Mouse (Mus musculus) CH12.LX (cell line): ENCODE results near the gene Pigk. TPM values are rescaled to one million over a fixed set of nuclear protein-coding genes. Genes with fewer than 3 reads are reported as not detected.
A peak's percentile ranks its signal among the peaks of the same experiment; 100 is the strongest.

Experiments used
- DNase-seq: peaks from one replicate; pipeline ENCODE4 v3.0.0-alpha.2; 2013; ENCODE audit errors: extremely low read depth
- H3K27ac ChIP-seq: 2 replicates; pipeline ENCODE4 v1.5.1; 2012; ENCODE audit warnings: low read depth, mild to moderate bottlenecking, control low read depth, moderate library complexity; ENCODE audit not compliant: insufficient read depth
- H3K27me3 ChIP-seq: replicated peaks from 2 replicates; pipeline ENCODE3; 2012; ENCODE audit warnings: inconsistent platforms
- H3K36me3 ChIP-seq, 2 experiments: replicated peaks in 1 of 2; 2 replicates each; pipeline versions ENCODE3 to v1.6.1; 2012; ENCODE audit warnings: inconsistent platforms in 1 of 2, low read length in 1 of 2, mild to moderate bottlenecking in 1 of 2, mixed read lengths in 1 of 2, moderate library complexity in 1 of 2; ENCODE audit not compliant: control insufficient read depth in 1 of 2, insufficient read depth in 1 of 2
- H3K4me1 ChIP-seq, 2 experiments: 2 replicates each; pipeline ENCODE4 v1.6.1; 2012; ENCODE audit warnings: inconsistent platforms in 1 of 2, moderate library complexity in 1 of 2; ENCODE audit not compliant: insufficient read depth in 2 of 2, control insufficient read depth in 1 of 2
- H3K4me2 ChIP-seq: 2 replicates; pipeline ENCODE4 v1.6.1; 2012; ENCODE audit warnings: low read depth, mild to moderate bottlenecking, control low read depth; ENCODE audit not compliant: poor library complexity, insufficient read depth, severe bottlenecking
- H3K4me3 ChIP-seq, 3 experiments: fragments of 150-350 bp in 1 of 3; sonication (generic) in 1 of 3; replicated peaks in 1 of 3; 2 replicates each; pipeline versions ENCODE3 to v1.5.1; 2011 to 2012; ENCODE audit warnings: low read depth in 2 of 3, low read length in 2 of 3, mild to moderate bottlenecking in 2 of 3, moderate library complexity in 2 of 3, control low read depth in 1 of 3, improper control_type of control experiment in 1 of 3, inconsistent platforms in 1 of 3, mixed read lengths in 1 of 3; ENCODE audit not compliant: poor library complexity in 1 of 3
- H3K79me2 ChIP-seq: replicated peaks from 2 replicates; pipeline ENCODE4 v1.6.1; 2012; ENCODE audit warnings: mild to moderate bottlenecking, moderate library complexity; ENCODE audit not compliant: control insufficient read depth, poor library complexity, insufficient read depth, severe bottlenecking; ENCODE audit errors: extremely low read depth
- H3K9ac ChIP-seq: 2 replicates; pipeline ENCODE4 v1.6.1; 2012; ENCODE audit warnings: low read depth, mild to moderate bottlenecking, control low read depth, moderate library complexity; ENCODE audit not compliant: insufficient read depth
- H3K9me3 ChIP-seq: replicated peaks from 2 replicates; pipeline ENCODE3; 2012; ENCODE audit warnings: low read length, inconsistent platforms, mixed read lengths
- BHLHE40 ChIP-seq: IDR thresholded peaks from 2 replicates; pipeline ENCODE4 v1.6.1; 2011; ENCODE audit warnings: mild to moderate bottlenecking, low read depth, low read length, improper control_type of control experiment
- CHD1 ChIP-seq: IDR thresholded peaks from 2 replicates; pipeline ENCODE4 v1.6.1; 2012; ENCODE audit warnings: low read depth, low read length, improper control_type of control experiment, inconsistent platforms
- CHD2 ChIP-seq: IDR thresholded peaks from 2 replicates; pipeline ENCODE4 v1.6.1; 2011; ENCODE audit warnings: low read length, improper control_type of control experiment
- CTCF ChIP-seq, 2 experiments: IDR thresholded peaks in 1 of 2; conservative IDR thresholded peaks in 1 of 2; 2 replicates each; pipeline ENCODE4 v1.5.1; 2011 to 2012; ENCODE audit warnings: low read depth in 2 of 2, low read length in 2 of 2, improper control_type of control experiment in 1 of 2, inconsistent platforms in 1 of 2, mild to moderate bottlenecking in 1 of 2, moderate library complexity in 1 of 2
- E2F4 ChIP-seq: IDR thresholded peaks from 2 replicates; pipeline ENCODE4 v1.6.1; 2011; ENCODE audit warnings: low read depth, low read length, improper control_type of control experiment; ENCODE audit not compliant: insufficient replicate concordance
- ELF1 ChIP-seq: IDR thresholded peaks from 2 replicates; pipeline ENCODE4 v1.6.1; 2014; ENCODE audit warnings: low read depth, mild to moderate bottlenecking, inconsistent platforms, low read length, improper control_type of control experiment
- EP300 ChIP-seq: IDR thresholded peaks from 2 replicates; pipeline ENCODE4 v1.6.1; 2011; ENCODE audit warnings: low read length, improper control_type of control experiment
- ETS1 ChIP-seq: conservative IDR thresholded peaks from 2 replicates; pipeline ENCODE4 v1.6.1; 2012; ENCODE audit warnings: low read depth, mild to moderate bottlenecking, inconsistent platforms, low read length, improper control_type of control experiment, moderate library complexity
- GABPA ChIP-seq: IDR thresholded peaks from 2 replicates; pipeline ENCODE4 v1.6.1; 2012; ENCODE audit warnings: low read depth, low read length, improper control_type of control experiment, inconsistent platforms; ENCODE audit not compliant: insufficient replicate concordance
- HCFC1 ChIP-seq: IDR thresholded peaks from 2 replicates; pipeline ENCODE4 v1.6.1; 2012; ENCODE audit warnings: low read depth, mild to moderate bottlenecking, inconsistent platforms, low read length, improper control_type of control experiment
- IRF4 ChIP-seq: IDR thresholded peaks from 2 replicates; pipeline ENCODE4 v1.6.1; 2014; ENCODE audit warnings: low read depth, mild to moderate bottlenecking, inconsistent platforms, low read length, improper control_type of control experiment
- JUN ChIP-seq: IDR thresholded peaks from 2 replicates; pipeline ENCODE4 v1.6.1; 2011; ENCODE audit warnings: low read depth, mild to moderate bottlenecking, low read length, improper control_type of control experiment, moderate library complexity; ENCODE audit not compliant: insufficient read depth
- JUND ChIP-seq: conservative IDR thresholded peaks from 2 replicates; pipeline ENCODE4 v1.6.1; 2011; ENCODE audit warnings: low read depth, low read length, improper control_type of control experiment
- KAT2A ChIP-seq: IDR thresholded peaks from 2 replicates; pipeline ENCODE4 v1.6.1; 2012; ENCODE audit warnings: low read length, improper control_type of control experiment, inconsistent platforms; ENCODE audit not compliant: insufficient replicate concordance
- MAFK ChIP-seq: IDR thresholded peaks from 2 replicates; pipeline ENCODE4 v1.6.1; 2011; ENCODE audit warnings: low read length, improper control_type of control experiment; ENCODE audit not compliant: insufficient replicate concordance
- MAX ChIP-seq: IDR thresholded peaks from 2 replicates; pipeline ENCODE4 v1.6.1; 2011; ENCODE audit warnings: low read length, improper control_type of control experiment
- MAZ ChIP-seq: IDR thresholded peaks from 2 replicates; pipeline ENCODE4 v1.6.1; 2012; ENCODE audit warnings: low read depth, mild to moderate bottlenecking, inconsistent platforms, low read length, improper control_type of control experiment, moderate library complexity
- MEF2A ChIP-seq: IDR thresholded peaks from 2 replicates; pipeline ENCODE4 v1.6.1; 2014; ENCODE audit warnings: low read depth, mild to moderate bottlenecking, inconsistent platforms, low read length, improper control_type of control experiment, borderline replicate concordance
- MXI1 ChIP-seq: IDR thresholded peaks from 2 replicates; pipeline ENCODE4 v1.6.1; 2011; ENCODE audit warnings: mild to moderate bottlenecking, low read depth, low read length, improper control_type of control experiment
- MYC ChIP-seq: IDR thresholded peaks from 2 replicates; pipeline ENCODE4 v1.6.1; 2011; ENCODE audit warnings: low read depth, mild to moderate bottlenecking, improper control_type of control experiment, low read length
- NELFE ChIP-seq: IDR thresholded peaks from 2 replicates; pipeline ENCODE4 v1.6.1; 2011; ENCODE audit warnings: low read depth, low read length, improper control_type of control experiment
- NRF1 ChIP-seq: IDR thresholded peaks from 2 replicates; pipeline ENCODE4 v1.6.1; 2014; ENCODE audit warnings: low read depth, mild to moderate bottlenecking, inconsistent platforms, low read length, improper control_type of control experiment, moderate library complexity
- PAX5 ChIP-seq: IDR thresholded peaks from 2 replicates; pipeline ENCODE4 v1.6.1; 2012; ENCODE audit warnings: low read length, inconsistent platforms, mixed read lengths
- POLR2A ChIP-seq: IDR thresholded peaks from 2 replicates; pipeline ENCODE4 v1.6.1; 2011; ENCODE audit warnings: low read depth, mild to moderate bottlenecking, improper control_type of control experiment, low read length
- POLR2AphosphoS2 ChIP-seq: IDR thresholded peaks from 2 replicates; pipeline ENCODE4 v1.6.1; 2011; ENCODE audit warnings: low read depth, low read length, improper control_type of control experiment
- RAD21 ChIP-seq: IDR thresholded peaks from 2 replicates; pipeline ENCODE4 v1.6.1; 2011; ENCODE audit warnings: low read depth, mild to moderate bottlenecking, low read length, improper control_type of control experiment, moderate library complexity
- RCOR1 ChIP-seq: conservative IDR thresholded peaks from 2 replicates; pipeline ENCODE4 v1.6.1; 2012; ENCODE audit warnings: low read depth, mild to moderate bottlenecking, inconsistent platforms, low read length, improper control_type of control experiment
- SIN3A ChIP-seq: IDR thresholded peaks from 2 replicates; pipeline ENCODE4 v1.6.1; 2012; ENCODE audit warnings: low read length, improper control_type of control experiment, inconsistent platforms
- SMC3 ChIP-seq: IDR thresholded peaks from 2 replicates; pipeline ENCODE4 v1.6.1; 2011; ENCODE audit warnings: low read depth, low read length, improper control_type of control experiment
- TBP ChIP-seq: conservative IDR thresholded peaks from 2 replicates; pipeline ENCODE4 v1.6.1; 2011; ENCODE audit warnings: low read depth, low read length, improper control_type of control experiment
- TCF12 ChIP-seq: IDR thresholded peaks from 2 replicates; pipeline ENCODE4 v1.6.1; 2014; ENCODE audit warnings: low read depth, mild to moderate bottlenecking, inconsistent platforms, low read length, improper control_type of control experiment
- UBTF ChIP-seq: IDR thresholded peaks from 2 replicates; pipeline ENCODE4 v1.6.1; 2012; ENCODE audit warnings: low read depth, mild to moderate bottlenecking, inconsistent platforms, low read length, improper control_type of control experiment, moderate library complexity
- USF1 ChIP-seq: IDR thresholded peaks from 2 replicates; pipeline ENCODE4 v1.6.1; 2014; ENCODE audit warnings: low read depth, mild to moderate bottlenecking, inconsistent platforms, low read length, improper control_type of control experiment
- USF2 ChIP-seq: conservative IDR thresholded peaks from 2 replicates; pipeline ENCODE4 v1.6.1; 2011; ENCODE audit warnings: low read depth, low read length, improper control_type of control experiment
- ZC3H11A ChIP-seq: IDR thresholded peaks from 2 replicates; pipeline ENCODE4 v1.6.1; 2012; ENCODE audit warnings: low read depth, mild to moderate bottlenecking, inconsistent platforms, low read length, improper control_type of control experiment
- ZKSCAN1 ChIP-seq: IDR thresholded peaks from 2 replicates; pipeline ENCODE4 v1.6.1; 2012; ENCODE audit warnings: low read depth, inconsistent platforms, low read length, improper control_type of control experiment, borderline replicate concordance
- ZMIZ1 ChIP-seq: IDR thresholded peaks from 2 replicates; pipeline ENCODE4 v1.6.1; 2012; ENCODE audit warnings: low read depth, mild to moderate bottlenecking, inconsistent platforms, low read length, improper control_type of control experiment
- ZNF384 ChIP-seq: IDR thresholded peaks from 2 replicates; pipeline ENCODE4 v1.6.1; 2012; ENCODE audit warnings: low read depth, low read length, improper control_type of control experiment, inconsistent platforms
- dilution Hi-C: fragments of 300-500 bp; cut with MboI; formaldehyde crosslinking; loops from 2 replicates; pipeline ENCODE4 v1.14.3; 2020; ENCODE audit warnings: low sequenced_read_pairs; ENCODE audit not compliant: extremely low pct_unique_long_range_greater_than_20kb, extremely low pct_ligation_motif_present
- in situ Hi-C: fragments of 300-500 bp; cut with MboI; formaldehyde crosslinking; loops from 3 replicates; pipeline ENCODE4 v1.14.3; 2019; ENCODE audit warnings: low sequenced_read_pairs, low pct_ligation_motif_present, low pct_unique_long_range_greater_than_20kb, mixed read lengths
- polyA plus RNA-seq: library from polyadenylated mRNA; unstranded; fragments of >175 nt; gene quantifications from 2 replicates; pipeline ENCODE4 v1.2.1, GENCODE M21; 2012; ENCODE audit warnings: low read depth; ENCODE audit not compliant: insufficient read length
- total RNA-seq, 2 experiments: library from RNA; depleted of rRNA; stranded (reverse); fragments of 300-350 nt in 1 of 2; fragments of >200 nt in 1 of 2; gene quantifications; 2 replicates each; pipeline ENCODE4 v1.2.3; 2012 to 2014

Pigk gene
- total and polyA plus RNA-seq, 3 experiments: 56.4 to 79.3 (median 67.5) TPM

- DNase-seq: peak; percentile 58
- dilution Hi-C loops: no loop called here
- Histone ChIP-seq H3K4me2 (peak overlapping the region; percentile 29), H3K79me2 (no peaks in the 10 kb centered on the region), H3K9me3 (no peaks in the 10 kb centered on the region), H3K36me3 (no peaks in the 10 kb centered on the region), H3K4me1 (peaks cover 0 to 17% of the 10 kb centered on the region in 2 experiments; a peak in 2 of 4 replicates), H3K27me3 (no peaks in the 10 kb centered on the region), H3K4me3 (no peak overlapping the region), H3K9ac (no peak overlapping the region), H3K27ac (no peak overlapping the region)
- in situ Hi-C loops: no loop called here
- TF ChIP-seq POLR2AphosphoS2: no peak
- peak; percentile 40 for TF ChIP-seq IRF4
- TF ChIP-seq ZKSCAN1: no peak
- TF ChIP-seq PAX5: no peak
- TF ChIP-seq NRF1: no peak
- 0 out of 2 replicates have a peak, but pooled peaks have one; percentile 28 for TF ChIP-seq SIN3A
- peak; percentile 35; the same call in 1 of the 2 replicates for TF ChIP-seq EP300
- TF ChIP-seq ETS1: no peak
- no peak for TF ChIP-seq ZNF384
- TF ChIP-seq CHD1: no peak
- no peak for TF ChIP-seq CHD2
- no peak for TF ChIP-seq MAFK
- TF ChIP-seq KAT2A: no peak
- TF ChIP-seq TCF12: no peak
- TF ChIP-seq ZMIZ1: no peak
- no peak for TF ChIP-seq CTCF (conservative IDR thresholded peaks at IDR 0.05 in 1 of 2, IDR thresholded peaks at IDR 0.05 in 1 of 2; ENCODE audit: low read depth in 2 of 2, low read length in 2 of 2)
- no peak for TF ChIP-seq ZC3H11A
- TF ChIP-seq MYC: peak; percentile 59; the same call in 1 of the 2 replicates
- no peak for TF ChIP-seq SMC3
- TF ChIP-seq JUN: no peak
- TF ChIP-seq MAX: no peak
- TF ChIP-seq UBTF: no peak
- TF ChIP-seq GABPA: no peak
- TF ChIP-seq USF2: no peak
- TF ChIP-seq RAD21: no peak
- TF ChIP-seq MEF2A: no peak
- TF ChIP-seq E2F4: no peak
- no peak for TF ChIP-seq RCOR1
- TF ChIP-seq NELFE: no peak
- no peak for TF ChIP-seq USF1
- TF ChIP-seq HCFC1: no peak
- peak; percentile 41; the same call in 1 of the 2 replicates for TF ChIP-seq MXI1
- no peak for TF ChIP-seq POLR2A
- TF ChIP-seq MAZ: no peak
- 0 out of 2 replicates have a peak, but pooled peaks have one; percentile 12 for TF ChIP-seq ELF1
- TF ChIP-seq TBP: no peak
- peak; percentile 35 for TF ChIP-seq BHLHE40
- TF ChIP-seq JUND: no peak
Observed at GRCm38 (mm10) chr3:153016355-153016754, 302.5 kb downstream of the Pigk start.
